Comparison of ENCODE assay signal across 14 mouse cellular contexts in the genomic region with DNA sequence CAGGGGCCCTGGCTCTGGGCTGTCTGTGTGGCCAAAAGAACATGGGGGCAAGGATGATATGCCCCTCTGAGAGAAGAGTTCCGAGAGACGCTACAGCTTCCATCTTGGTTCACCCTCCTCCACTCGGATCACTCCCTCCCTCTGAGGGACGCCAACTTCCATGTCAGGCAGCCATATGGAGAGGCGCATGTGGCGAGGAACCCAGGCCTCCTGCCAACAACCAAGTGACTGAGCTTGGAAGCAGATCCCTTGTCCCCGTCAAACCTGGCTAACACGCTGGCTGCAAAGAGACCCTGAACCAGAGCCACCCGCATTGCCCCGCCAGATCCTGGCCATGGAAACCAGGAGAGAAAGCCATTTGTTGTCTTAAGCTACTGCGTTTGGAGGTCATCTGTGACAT. TPM values are rescaled to one million over a fixed set of nuclear protein-coding genes. Genes with fewer than 3 reads are reported as not detected.
A peak's percentile ranks its signal among the peaks of the same experiment; 100 is the strongest.
DNase-seq lines count a peak whose midpoint lies in the region; ATAC-seq lines count a peak whose summit lies in the region.
"Had no signal": no experiment of that assay in that cellular context is flagged by ENCODE, and none has a peak within 500 bp of the region (broad histone marks: within the 10 kb centered on the region; RNA-seq: fewer than 3 reads in every experiment).

No protein-coding gene starts in this region.

- intact Hi-C loops in heart, postnatal 36 days (cut with DNase I): no loop called here

- H3K27me3 ChIP-seq in heart, embryonic 10.5 days (ENCODE audit: insufficient read depth, poor library complexity, severe bottlenecking): peaks cover 16% of the 10 kb centered on the region
- no peaks in the 10 kb centered on the region for H3K27me3 ChIP-seq in kidney, embryonic 14.5 days (ENCODE audit: control insufficient read depth, insufficient read depth, low read length)
- peaks cover 7% of the 10 kb centered on the region; the same call in 1 of the 2 replicates for H3K27me3 ChIP-seq in limb, embryonic 10.5 days (ENCODE audit: low read depth, poor library complexity, severe bottlenecking)
- H3K27me3 ChIP-seq: neural tube, embryonic 12.5 days had no signal

- H3K4me1 ChIP-seq in heart, embryonic 10.5 days: no peaks in the 10 kb centered on the region
- no peaks in the 10 kb centered on the region for H3K4me1 ChIP-seq in kidney, embryonic 14.5 days (ENCODE audit: control insufficient read depth, insufficient read depth, low read length)
- H3K4me1 ChIP-seq in limb, embryonic 10.5 days: no peaks in the 10 kb centered on the region
- H3K4me1 ChIP-seq: neural tube, embryonic 12.5 days had no signal

- ATAC-seq in kidney, embryonic 14.5 days (ENCODE audit: low FRiP score, low TSS enrichment): no peak

- H3K27ac ChIP-seq in heart, embryonic 10.5 days: no peak overlapping the region
- no peak overlapping the region for H3K27ac ChIP-seq in kidney, embryonic 14.5 days (ENCODE audit: low read depth, low read length)
- H3K27ac ChIP-seq in limb, embryonic 10.5 days: no peak overlapping the region
- H3K27ac ChIP-seq: left cerebral cortex, adult 2 months; neural tube, embryonic 12.5 days had no signal

- H3K9me3 ChIP-seq in heart, embryonic 10.5 days: no peaks in the 10 kb centered on the region
- H3K9me3 ChIP-seq in kidney, embryonic 14.5 days (ENCODE audit: control insufficient read depth, low read length): no peaks in the 10 kb centered on the region
- H3K9me3 ChIP-seq in limb, embryonic 10.5 days (replicated peaks): no peaks in the 10 kb centered on the region
- H3K9me3 ChIP-seq: neural tube, embryonic 12.5 days had no signal

- no peak overlapping the region for H3K9ac ChIP-seq in kidney, embryonic 14.5 days (ENCODE audit: low read depth, low read length)
- H3K9ac ChIP-seq: neural tube, embryonic 12.5 days had no signal

- peak; percentile 15 for DNase-seq in heart, adult 8-10 months (ENCODE audit: low spot score)
- DNase-seq in heart, embryonic 10.5 days (ENCODE audit: low spot score): no peak
- DNase-seq in cerebellum, adult 18-20 months: peak; percentile 97 to 98
- DNase-seq in heart, postnatal 36 days: peak; percentile 17 to 24
- DNase-seq in retina, postnatal 7 days (ENCODE audit: low read depth, low spot score): peak; percentile 23
- DNase-seq in spleen, postnatal 10 days (ENCODE audit: low spot score in 2 of 2): no peak
- DNase-seq in limb, embryonic 10.5 days (ENCODE audit: low spot score): no peak
- DNase-seq: lung, postnatal 10 days had no signal

- 80% methylated on average over 11 of the region's 11 CpGs for WGBS in heart, embryonic 10.5 days
- WGBS in kidney, embryonic 14.5 days: 74% methylated on average over 11 of the region's 11 CpGs
- WGBS in limb, embryonic 10.5 days: 80% methylated on average over 11 of the region's 11 CpGs

- no peak overlapping the region for H3K4me2 ChIP-seq in kidney, embryonic 14.5 days (replicated peaks; ENCODE audit: low read depth, low read length)
- H3K4me2 ChIP-seq: neural tube, embryonic 12.5 days had no signal

- H3K36me3 ChIP-seq in heart, embryonic 10.5 days: no peaks in the 10 kb centered on the region
- no peaks in the 10 kb centered on the region for H3K36me3 ChIP-seq in kidney, embryonic 14.5 days (ENCODE audit: control insufficient read depth, insufficient read depth, low read length)
- H3K36me3 ChIP-seq in limb, embryonic 10.5 days: no peaks in the 10 kb centered on the region
- H3K36me3 ChIP-seq: neural tube, embryonic 12.5 days had no signal

- H3K4me3 ChIP-seq in heart, embryonic 10.5 days: no peak overlapping the region
- H3K4me3 ChIP-seq in kidney, embryonic 14.5 days (ENCODE audit: low read length): no peak overlapping the region
- H3K4me3 ChIP-seq in limb, embryonic 10.5 days: no peak overlapping the region
- H3K4me3 ChIP-seq: left cerebral cortex, adult 2 months; neural tube, embryonic 12.5 days had no signal

RNA-seq across cellular contexts. Expression of a gene that starts 29.1 kb away (rescaled TPM):
- under 1 TPM in 3 of 4 experiments, not detected in 1; 0.14 to 0.19 (median 0.16) TPM for total RNA-seq in heart, adult 8-10 months (2022)
- 0.14 and 0.60 TPM in 2 replicates for polyA plus RNA-seq in heart, embryonic 10.5 days (2016; fragmentation: Nextera tagmentation; extraction: Ambion mirVana)
- under 1 TPM; 0.11 to 0.14 TPM for total RNA-seq in heart, postnatal 36 days (2021)
- polyA plus RNA-seq in kidney, embryonic 14.5 days (2014; fragmentation: Nextera tagmentation; extraction: Ambion mirVana): 0.37 and 0.50 TPM in 2 replicates
- 1.4 and 1.7 TPM in 2 replicates for polyA plus RNA-seq in limb, embryonic 10.5 days (2016; fragmentation: Nextera tagmentation; extraction: Ambion mirVana)

RNA-seq across cellular contexts. Expression of a gene that starts 47.4 kb away (rescaled TPM):
- total RNA-seq in heart, adult 8-10 months (2022): not detected
- polyA plus RNA-seq in heart, embryonic 10.5 days (2016; fragmentation: Nextera tagmentation; extraction: Ambion mirVana): not detected in 2 replicates
- not detected for total RNA-seq in heart, postnatal 36 days (2021)
- polyA plus RNA-seq in kidney, embryonic 14.5 days (2014; fragmentation: Nextera tagmentation; extraction: Ambion mirVana): not detected in 2 replicates
- polyA plus RNA-seq in limb, embryonic 10.5 days (2016; fragmentation: Nextera tagmentation; extraction: Ambion mirVana): not detected in 2 replicates
- total RNA-seq: left cerebral cortex, adult 2 months had no signal
- polyA plus RNA-seq: embryonic facial prominence, embryonic 11.5 days; heart, embryonic 14.5 days; neural tube, embryonic 12.5 days; stomach, embryonic 16.5 days had no signal

Comparison
In these comparisons a context has a peak if more than half of its experiments do, and no peak if none do; other contexts are left out.
1. DNase-seq: peak in heart, adult 8-10 months (single experiment), cerebellum, adult 18-20 months (2 of 2), heart, postnatal 36 days (2 of 2) and retina, postnatal 7 days (single experiment); none in heart, embryonic 10.5 days (single experiment), spleen, postnatal 10 days (0 of 2) and limb, embryonic 10.5 days (single experiment).